Mouse (Mus musculus) heart, embryonic 16.5 days (tissue): Measurements from ENCODE around the gene Ttc17. TPM values are rescaled to one million over a fixed set of nuclear protein-coding genes. Genes with fewer than 3 reads are reported as not detected.

Experiments used
- ATAC-seq: fragments of 200-750 bp; cut with Nextera tagmentation; replicated peaks from 2 replicates; pipeline ENCODE4 v1.8.0; 2017; ENCODE audit warnings: moderate number of reproducible peaks; ENCODE audit not compliant: insufficient read depth, low FRiP score; ENCODE audit errors: extremely low read depth
- H3K27ac ChIP-seq: fragments of 300-500 bp; sonication (generic); 2 replicates; pipeline ENCODE4 v1.5.1; 2014; ENCODE audit warnings: mild to moderate bottlenecking, low read length, control low read depth, moderate library complexity
- H3K27me3 ChIP-seq: fragments of 300-500 bp; sonication (generic); 2 replicates; pipeline ENCODE4 v1.6.1; 2014; ENCODE audit warnings: low read length, mixed read lengths; ENCODE audit not compliant: control insufficient read depth, insufficient read depth
- H3K36me3 ChIP-seq: fragments of 300-500 bp; sonication (generic); 2 replicates; pipeline ENCODE4 v1.6.1; 2014; ENCODE audit not compliant: control insufficient read depth, insufficient read depth
- H3K4me1 ChIP-seq: fragments of 300-500 bp; sonication (generic); 2 replicates; pipeline ENCODE4 v1.6.1; 2014; ENCODE audit warnings: low read length, mixed read lengths; ENCODE audit not compliant: control insufficient read depth, insufficient read depth
- H3K4me2 ChIP-seq: fragments of 300-500 bp; sonication (generic); 2 replicates; pipeline ENCODE4 v1.6.1; 2014; ENCODE audit warnings: low read depth, mild to moderate bottlenecking, control low read depth, low read length
- H3K4me3 ChIP-seq: fragments of 300-500 bp; sonication (generic); 2 replicates; pipeline ENCODE4 v1.5.1; 2014; ENCODE audit warnings: mild to moderate bottlenecking, control low read depth, low read length
- H3K9ac ChIP-seq: fragments of 300-500 bp; sonication (generic); 2 replicates; pipeline ENCODE4 v1.6.1; 2014; ENCODE audit warnings: low read length, control low read depth
- H3K9me3 ChIP-seq: fragments of 300-500 bp; sonication (generic); replicated peaks from 2 replicates; pipeline ENCODE4 v1.6.1; 2016; ENCODE audit warnings: low read length; ENCODE audit not compliant: control insufficient read depth
- WGBS: fragments of 180-500 bp; shearing (Covaris S2); extraction: QIAGEN DNeasy Blood & Tissue Kit; methylation state at CpG from one replicate; pipeline ENCODE4 v1.1.7; 2014; 5-methylcytosine and 5-hydroxymethylcytosine counted together
- polyA plus RNA-seq: library from polyadenylated mRNA; unstranded; fragments of >200 nt; fragmentation: Nextera tagmentation; extraction: Ambion mirVana; gene quantifications from 2 replicates; pipeline ENCODE4 v1.2.1, GENCODE M21; 2015

Gene Ttc17
- 16.9 and 17.5 TPM in 2 replicates for polyA plus RNA-seq

DNA sequence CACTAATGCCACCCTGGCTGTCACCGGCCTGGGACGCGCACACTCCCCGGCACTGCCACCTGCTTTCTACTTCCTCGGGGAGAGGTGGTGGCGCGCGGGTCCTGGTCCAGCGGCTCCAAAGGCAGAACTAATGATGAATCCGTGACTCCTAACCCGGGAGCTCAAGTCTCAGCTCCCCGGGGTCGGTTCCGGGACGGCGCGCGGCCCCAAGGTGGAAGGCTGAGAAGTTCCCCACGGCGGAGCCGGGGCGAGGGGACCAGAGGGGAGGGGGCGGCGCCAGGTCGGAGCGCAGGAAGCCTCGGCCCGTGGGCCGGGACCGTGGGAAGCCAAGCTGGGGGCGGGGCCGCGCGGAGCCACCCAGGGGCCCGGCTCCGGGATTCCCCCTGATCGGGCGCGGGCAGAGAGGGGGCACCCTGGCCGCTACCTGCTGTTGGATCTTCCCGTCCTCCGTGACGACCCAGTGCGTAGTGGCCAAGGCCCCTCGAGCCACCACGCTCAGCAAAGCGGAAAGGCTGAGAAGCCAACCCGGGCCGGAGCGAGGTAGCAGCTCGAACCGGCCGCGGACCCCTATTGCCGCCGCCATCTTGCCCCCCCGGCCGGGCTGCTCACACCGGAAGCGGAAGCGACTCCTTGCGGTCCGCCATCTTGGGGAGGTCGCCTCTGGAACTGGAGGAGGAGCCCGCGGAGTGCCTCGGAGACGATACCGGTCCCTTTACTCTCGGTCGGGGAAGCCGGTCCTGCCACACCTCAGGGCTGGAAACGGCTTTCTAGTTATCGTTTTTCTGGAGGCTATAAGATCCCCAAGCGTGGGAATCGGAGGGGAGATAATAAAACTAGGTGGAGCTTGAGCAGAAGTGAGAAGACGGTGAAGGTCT, at the start of gene Ttc17:
TSS of gene Ttc17 (minus strand) at position 607 of the 875 bp plus-strand sequence.
- Histone ChIP-seq H3K9ac (peak within 1 kb of the TSS; percentile 90), H3K4me3 (peak within 1 kb of the TSS; percentile 84), H3K4me1 (peaks cover 23% of the 10 kb centered on the region), H3K27me3 (no peaks in the 10 kb centered on the region), H3K4me2 (peak within 1 kb of the TSS; percentile 87), H3K9me3 (no peaks in the 10 kb centered on the region), H3K27ac (peak within 1 kb of the TSS; percentile 84), H3K36me3 (peaks cover 9% of the 10 kb centered on the region)
- 1% methylated on average over 77 of the region's 77 CpGs for WGBS
- peak; percentile 94 for ATAC-seq

DNA sequence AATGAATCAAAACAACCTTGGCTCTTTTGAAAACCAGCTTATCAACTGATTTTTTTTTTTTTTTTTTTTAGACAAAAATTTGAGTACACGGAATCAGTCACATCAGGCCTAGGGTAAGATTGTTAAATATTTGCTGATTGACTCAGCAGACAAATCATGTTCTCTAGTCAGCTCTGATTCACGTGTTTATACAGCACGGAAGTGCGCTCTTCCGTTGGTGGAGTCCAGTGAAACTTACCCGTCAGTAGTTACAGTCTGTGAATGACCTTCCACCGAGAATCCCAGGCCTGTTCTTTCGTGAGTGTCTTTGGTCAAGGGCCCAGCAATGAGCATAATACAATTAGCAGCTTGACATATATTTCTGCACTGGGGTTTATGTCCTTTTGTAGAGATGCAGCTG, 43.2 kb upstream of the Ttc17 start:
- no peak for ATAC-seq
- Histone ChIP-seq H3K9me3 (no peaks in the 10 kb centered on the region), H3K4me2 (no peak overlapping the region), H3K36me3 (no peaks in the 10 kb centered on the region), H3K4me1 (no peaks in the 10 kb centered on the region), H3K4me3 (no peak overlapping the region), H3K9ac (no peak overlapping the region), H3K27me3 (no peaks in the 10 kb centered on the region), H3K27ac (no peak overlapping the region)
- 82% methylated on average over 8 of the region's 8 CpGs for WGBS

DNA sequence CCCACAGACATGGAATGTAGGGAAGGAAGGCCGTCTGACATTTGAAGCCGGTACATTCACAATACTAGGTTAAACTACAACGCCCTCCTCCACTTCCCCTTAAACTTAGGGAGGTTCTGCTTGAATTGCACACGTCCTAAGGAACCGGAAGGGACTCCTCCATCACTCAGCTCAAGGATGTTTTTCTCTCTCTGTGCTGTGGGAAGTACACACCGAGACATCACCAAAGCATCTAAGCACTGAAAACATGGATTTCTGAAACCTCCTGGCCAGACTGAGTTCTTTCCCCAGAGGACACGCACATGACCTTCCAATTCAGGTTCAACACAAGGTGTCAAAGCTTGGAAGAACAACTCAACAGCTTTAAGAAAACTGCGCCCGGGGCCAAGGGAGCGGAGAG, 30.5 kb upstream of the Ttc17 start:
- Histone ChIP-seq H3K9me3 (no peaks in the 10 kb centered on the region), H3K27ac (peak overlapping the region; percentile 83), H3K36me3 (no peaks in the 10 kb centered on the region), H3K27me3 (no peaks in the 10 kb centered on the region), H3K4me1 (peaks cover 42% of the 10 kb centered on the region), H3K4me2 (peak overlapping the region; percentile 96), H3K4me3 (peak overlapping the region; percentile 98), H3K9ac (peak overlapping the region; percentile 98)
- WGBS, result under 1% methylated on average over 10 of the region's 10 CpGs
- no peak for ATAC-seq

DNA sequence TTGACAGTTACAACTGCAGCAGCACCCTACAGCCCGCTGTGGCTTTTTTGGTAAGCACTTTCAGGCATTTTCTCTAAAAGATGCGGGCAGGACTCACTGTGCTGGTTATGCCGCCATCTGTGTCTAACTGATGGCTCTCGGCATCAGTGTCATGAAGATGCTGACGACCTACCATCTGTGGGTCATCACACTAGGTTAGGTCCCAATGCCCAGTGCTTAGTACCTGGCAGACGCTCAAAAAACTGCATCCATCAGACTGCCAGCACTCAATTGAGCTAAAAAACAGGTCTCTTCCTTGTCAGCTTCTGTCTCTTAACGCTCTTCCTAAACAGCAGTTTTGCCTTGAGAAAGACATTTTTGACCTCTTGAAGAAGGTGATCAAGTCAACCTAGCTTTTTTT, 29.0 kb upstream of the Ttc17 start:
- H3K4me2 ChIP-seq, result no peak overlapping the region
- no peaks in the 10 kb centered on the region for H3K27me3 ChIP-seq
- peaks cover 46% of the 10 kb centered on the region for H3K4me1 ChIP-seq
- no peak overlapping the region for H3K9ac ChIP-seq
- H3K27ac ChIP-seq, result no peak overlapping the region
- 78% methylated on average over 7 of the region's 7 CpGs for WGBS
- no peaks in the 10 kb centered on the region for H3K9me3 ChIP-seq
- ATAC-seq, result no peak
- no peak overlapping the region for H3K4me3 ChIP-seq
- H3K36me3 ChIP-seq, result no peaks in the 10 kb centered on the region

DNA sequence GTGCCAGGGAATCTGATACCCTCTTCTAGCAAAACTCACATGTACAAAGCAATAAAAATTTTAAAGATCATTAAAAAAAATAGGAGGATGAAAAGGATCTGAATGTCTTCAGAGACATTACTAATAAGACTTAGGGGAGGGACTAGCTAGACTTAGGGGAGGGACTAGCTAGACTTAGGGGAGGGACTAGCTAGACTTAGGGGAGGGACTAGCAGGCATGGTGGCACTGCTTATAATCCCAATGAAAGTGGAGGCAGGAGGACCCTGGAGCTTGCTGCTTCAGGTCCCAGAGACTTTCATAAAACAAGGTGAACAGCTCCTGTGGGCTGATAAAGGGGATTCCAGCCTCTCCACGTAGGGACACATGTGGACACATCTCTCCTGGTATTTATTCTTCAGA, 28.3 kb upstream of the Ttc17 start:
- ATAC-seq, result no peak

DNA sequence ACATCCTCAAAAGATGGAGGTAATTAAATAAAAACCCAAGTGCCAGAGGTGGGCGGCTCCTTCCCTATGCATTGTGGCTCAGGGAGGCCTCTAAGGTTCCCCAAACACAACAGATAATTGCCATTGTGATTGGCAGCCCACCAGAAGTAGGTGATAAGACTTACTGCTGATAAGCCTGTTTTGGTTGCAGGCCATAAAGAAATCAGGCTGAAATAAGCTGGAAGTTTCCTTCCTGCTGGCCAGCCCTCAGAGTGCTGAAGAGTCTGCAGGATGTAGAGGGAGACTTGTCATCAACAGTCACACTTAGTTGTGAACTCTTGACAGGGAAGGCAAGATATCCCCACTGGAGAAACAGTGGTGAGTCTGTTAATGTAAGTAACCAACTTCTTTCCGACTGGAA, 25.7 kb upstream of the Ttc17 start:
- peak overlapping the region; percentile 25; the same call in 1 of the 2 replicates for H3K4me2 ChIP-seq
- 24% methylated on average over 2 of the region's 2 CpGs for WGBS
- peak; percentile 72 for ATAC-seq
- no peaks in the 10 kb centered on the region; the same call in 1 of the 2 replicates for H3K36me3 ChIP-seq
- H3K4me3 ChIP-seq, result no peak overlapping the region
- peaks cover 43% of the 10 kb centered on the region for H3K4me1 ChIP-seq
- no peak overlapping the region for H3K9ac ChIP-seq
- no peaks in the 10 kb centered on the region for H3K9me3 ChIP-seq
- no peaks in the 10 kb centered on the region for H3K27me3 ChIP-seq
- H3K27ac ChIP-seq, result peak overlapping the region; percentile 47; the same call in 1 of the 2 replicates

More for the DNA sequence above, 28.3 kb upstream of the Ttc17 start:
- Histone ChIP-seq H3K9ac (no peak overlapping the region), H3K9me3 (no peaks in the 10 kb centered on the region), H3K27me3 (no peaks in the 10 kb centered on the region), H3K4me3 (no peak overlapping the region), H3K4me1 (peaks cover 46% of the 10 kb centered on the region), H3K36me3 (no peaks in the 10 kb centered on the region), H3K27ac (no peak overlapping the region), H3K4me2 (no peak overlapping the region)
- WGBS, result 58% methylated on average over 1 of the region's 1 CpGs

DNA sequence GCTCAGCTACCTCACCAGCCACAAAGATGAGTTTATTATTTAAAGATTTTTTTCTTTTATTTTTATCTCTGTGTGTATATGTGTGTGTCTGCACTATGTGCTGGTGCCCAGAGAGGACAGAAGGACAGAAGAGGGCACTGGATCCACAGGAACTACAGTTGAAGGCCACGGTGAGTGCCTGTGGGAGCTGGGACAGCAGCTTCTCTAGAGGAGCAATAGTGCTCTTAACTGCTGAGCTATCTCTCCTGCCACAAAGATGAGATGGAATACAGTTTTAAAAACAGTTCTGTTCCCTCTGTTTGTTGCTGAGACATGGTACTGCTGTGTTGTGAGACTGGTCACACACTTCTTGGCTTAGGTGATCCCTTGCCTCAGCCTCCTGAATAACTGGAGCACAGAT, 22.0 kb upstream of the Ttc17 start:
- ATAC-seq, result no peak
- H3K9me3 ChIP-seq, result no peaks in the 10 kb centered on the region
- no peak overlapping the region for H3K27ac ChIP-seq
- no peak overlapping the region for H3K4me2 ChIP-seq
- no peaks in the 10 kb centered on the region for H3K27me3 ChIP-seq
- H3K4me1 ChIP-seq, result peaks cover 19% of the 10 kb centered on the region
- WGBS, result 88% methylated on average over 1 of the region's 1 CpGs
- H3K9ac ChIP-seq, result no peak overlapping the region
- H3K36me3 ChIP-seq, result peaks cover 25% of the 10 kb centered on the region
- H3K4me3 ChIP-seq, result no peak overlapping the region

DNA sequence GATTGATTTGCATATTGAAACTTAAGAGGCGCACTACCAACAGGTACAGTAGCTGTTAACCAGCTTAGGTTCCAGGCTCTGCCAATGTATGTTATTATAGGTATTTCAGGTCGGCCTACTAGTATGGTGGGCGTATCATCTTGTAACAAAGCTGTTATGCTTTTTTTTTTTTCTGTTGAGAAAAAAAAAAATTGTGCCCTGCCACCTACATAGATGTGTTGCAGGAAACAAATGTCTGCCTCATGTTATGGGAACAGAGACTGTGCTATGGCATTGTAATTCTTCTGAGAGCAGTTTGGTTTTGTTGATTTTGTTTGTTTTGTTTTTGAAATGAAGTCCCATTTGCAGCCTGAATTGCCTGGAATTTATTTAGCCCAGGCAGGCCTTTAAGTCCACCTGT, 952 bp upstream of the Ttc17 start:
- Histone ChIP-seq H3K4me3 (peak overlapping the region; percentile 84), H3K9me3 (no peaks in the 10 kb centered on the region), H3K9ac (peak overlapping the region; percentile 90), H3K36me3 (peaks cover 10% of the 10 kb centered on the region), H3K4me2 (peak overlapping the region; percentile 87), H3K27me3 (no peaks in the 10 kb centered on the region), H3K4me1 (peaks cover 23% of the 10 kb centered on the region), H3K27ac (no peak overlapping the region)
- 31% methylated on average over 3 of the region's 3 CpGs for WGBS
- no peak for ATAC-seq

DNA sequence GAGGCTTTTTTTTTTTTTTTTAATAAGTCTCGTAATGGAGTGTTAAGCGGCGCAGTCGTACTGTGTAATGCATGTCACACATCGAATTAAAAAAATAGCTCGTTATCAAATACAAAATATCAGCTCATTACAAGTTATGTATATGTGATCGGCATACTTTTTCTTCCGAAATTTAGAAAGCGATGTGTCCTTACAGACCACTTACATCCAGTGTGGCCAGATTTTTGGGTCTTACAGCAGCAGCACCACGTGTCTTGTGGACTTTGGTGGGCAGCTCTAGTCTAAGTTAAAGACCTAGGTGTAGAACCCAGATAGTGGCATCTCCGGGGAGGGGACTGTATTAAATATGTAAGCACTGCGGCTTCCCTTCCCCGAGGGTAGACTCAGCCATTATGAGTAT, 532 bp upstream of the Ttc17 start:
- H3K4me3 ChIP-seq, result peak overlapping the region; percentile 84
- H3K4me1 ChIP-seq, result peaks cover 23% of the 10 kb centered on the region
- WGBS, result under 1% methylated on average over 13 of the region's 13 CpGs
- H3K27ac ChIP-seq, result peak overlapping the region; percentile 84
- no peak; the same call in 1 of the 2 replicates for ATAC-seq
- H3K4me2 ChIP-seq, result peak overlapping the region; percentile 87
- no peaks in the 10 kb centered on the region for H3K9me3 ChIP-seq
- H3K9ac ChIP-seq, result peak overlapping the region; percentile 90
- H3K36me3 ChIP-seq, result peaks cover 10% of the 10 kb centered on the region
- no peaks in the 10 kb centered on the region for H3K27me3 ChIP-seq
